Mouse (Mus musculus) megakaryocyte, embryonic 14.5 days (primary cell): ENCODE results near the gene Gm15319. TPM values are rescaled to one million over a fixed set of nuclear protein-coding genes. Genes with fewer than 3 reads are reported as not detected.
"Not testable (repeated sequence)": the region's sequence is repeated elsewhere in the genome, so short reads cannot be mapped to it uniquely, and the experiment has no call there.

ENCODE experiments used
- H3K27me3 ChIP-seq: replicated peaks from 2 replicates; pipeline ENCODE3; 2012; ENCODE audit warnings: inconsistent platforms
- H3K36me3 ChIP-seq: replicated peaks from 2 replicates; pipeline ENCODE3; 2012; ENCODE audit warnings: low read length, inconsistent platforms, mixed read lengths
- H3K4me1 ChIP-seq: 2 replicates; pipeline ENCODE4 v1.6.1; 2012; ENCODE audit warnings: inconsistent platforms
- H3K4me3 ChIP-seq: replicated peaks from 2 replicates; pipeline ENCODE3; 2012; ENCODE audit warnings: moderate library complexity, mild to moderate bottlenecking, inconsistent platforms
- H3K9me3 ChIP-seq: 2 replicates; pipeline ENCODE4 v1.6.1; 2012; ENCODE audit warnings: inconsistent platforms
- polyA plus RNA-seq: library from polyadenylated mRNA; stranded (reverse); fragments of >175 nt; gene quantifications from 2 replicates; pipeline ENCODE4 v1.2.3, GENCODE M21; 2012; ENCODE audit warnings: low replicate concordance; ENCODE audit not compliant: insufficient read depth

Gene Gm15319
- polyA plus RNA-seq, 1 experiment: not detected

- H3K4me3 ChIP-seq, H3K27me3 ChIP-seq, H3K9me3 ChIP-seq, H3K36me3 ChIP-seq, H3K4me1 ChIP-seq: not testable (repeated sequence)
Observed at GRCm38 (mm10) chr8:20375698-20376097, 12.7 kb upstream of the Gm15319 start.

- not testable (repeated sequence) for H3K36me3 ChIP-seq, H3K27me3 ChIP-seq, H3K4me1 ChIP-seq, H3K9me3 ChIP-seq, H3K4me3 ChIP-seq
Observed at GRCm38 (mm10) chr8:20356386-20356785, 6.6 kb downstream of the Gm15319 start.

GRCm38 (mm10) chr8:20353579-20353978 is 9.4 kb downstream of the Gm15319 start:
- H3K4me1 ChIP-seq, H3K9me3 ChIP-seq, H3K27me3 ChIP-seq, H3K36me3 ChIP-seq, H3K4me3 ChIP-seq: not testable (repeated sequence)

- H3K27me3 ChIP-seq, H3K4me1 ChIP-seq, H3K4me3 ChIP-seq, H3K9me3 ChIP-seq, H3K36me3 ChIP-seq: not testable (repeated sequence)
Observed at GRCm38 (mm10) chr8:20302759-20303158, 60.3 kb downstream of the Gm15319 start.

GRCm38 (mm10) chr8:20300042-20300441 is 63.0 kb downstream of the Gm15319 start:
- not testable (repeated sequence) for H3K36me3 ChIP-seq

GRCm38 (mm10) chr8:20297939-20298505 is 65.0 kb downstream of the Gm15319 start:
- H3K27me3 ChIP-seq, H3K36me3 ChIP-seq, H3K4me1 ChIP-seq, H3K4me3 ChIP-seq, H3K9me3 ChIP-seq: not testable (repeated sequence)

More at GRCm38 (mm10) chr8:20300042-20300441, 63.0 kb downstream of the Gm15319 start:
- H3K27me3 ChIP-seq, H3K9me3 ChIP-seq, H3K4me3 ChIP-seq, H3K4me1 ChIP-seq: not testable (repeated sequence)

DNA sequence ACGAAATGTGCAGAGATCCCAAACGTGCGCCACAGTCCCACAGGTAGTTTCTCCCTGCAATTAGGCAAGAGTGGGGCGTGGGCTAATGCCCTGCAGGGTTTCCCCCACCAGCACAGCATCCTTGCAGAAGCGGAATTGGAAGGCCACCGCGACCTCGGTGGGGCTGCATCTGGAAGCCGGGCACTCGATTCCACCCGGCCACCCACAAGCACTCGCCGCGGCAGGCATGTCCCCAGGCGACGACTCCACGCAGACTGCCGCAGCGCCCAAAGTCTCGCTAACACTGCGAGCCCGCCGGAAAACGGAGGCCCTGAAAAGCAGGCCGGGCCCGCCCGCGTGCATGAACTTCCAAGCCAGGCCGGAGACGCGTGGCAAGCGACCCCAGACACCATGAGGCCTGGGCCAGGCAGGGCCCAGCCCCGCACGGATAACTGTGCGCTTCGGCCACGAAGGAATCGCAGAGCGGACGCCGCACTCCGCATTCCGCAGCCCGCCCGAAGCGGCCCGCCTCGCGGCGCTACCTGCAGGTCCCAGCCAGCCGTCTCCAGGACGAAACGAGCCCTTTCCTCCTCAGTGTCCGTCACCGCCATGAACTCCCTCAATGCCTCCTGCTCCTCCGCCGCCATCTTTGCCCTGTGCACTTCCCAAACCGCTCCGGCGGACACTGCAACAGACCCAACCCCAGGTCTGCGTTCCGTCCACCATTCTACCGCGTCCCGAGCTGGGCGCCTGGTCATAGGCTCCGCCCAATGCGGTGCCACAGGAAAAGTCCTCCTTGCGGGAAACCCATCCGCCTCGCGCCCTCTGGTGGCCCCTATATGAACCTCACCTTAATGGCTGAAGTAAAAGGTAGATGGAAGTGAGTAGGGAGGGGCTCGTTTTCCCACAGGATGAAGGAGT is 66.0 kb downstream of the Gm15319 start:
- H3K27me3 ChIP-seq, H3K36me3 ChIP-seq, H3K4me1 ChIP-seq, H3K9me3 ChIP-seq: not testable (repeated sequence)
- peak overlapping the region; percentile 91 for H3K4me3 ChIP-seq

- not testable (repeated sequence) for H3K4me1 ChIP-seq, H3K4me3 ChIP-seq, H3K36me3 ChIP-seq, H3K27me3 ChIP-seq, H3K9me3 ChIP-seq
Observed at GRCm38 (mm10) chr8:20295881-20296280, 67.1 kb downstream of the Gm15319 start.

- H3K27me3 ChIP-seq, H3K4me3 ChIP-seq, H3K36me3 ChIP-seq, H3K9me3 ChIP-seq, H3K4me1 ChIP-seq: not testable (repeated sequence)
Observed at GRCm38 (mm10) chr8:20294826-20295225, 68.2 kb downstream of the Gm15319 start.

DNA sequence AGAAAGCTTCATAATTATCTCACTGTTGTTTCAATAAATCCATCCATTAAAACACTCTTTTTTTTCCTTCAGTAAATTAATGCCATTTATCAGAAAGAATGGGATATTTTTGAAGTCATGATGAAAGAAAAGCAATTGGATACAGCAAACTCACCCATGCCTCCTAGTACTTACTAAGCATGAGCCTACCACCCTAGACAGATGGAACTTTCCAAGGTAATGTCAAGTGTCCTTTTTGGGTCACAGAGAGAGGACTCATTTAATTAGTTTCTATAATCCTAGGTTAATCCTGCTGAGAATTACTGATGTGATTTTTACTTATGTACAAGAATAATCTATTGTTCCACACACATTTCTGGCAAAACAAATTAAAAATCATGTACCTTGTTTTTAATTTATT is 69.0 kb downstream of the Gm15319 start:
- H3K4me1 ChIP-seq, H3K36me3 ChIP-seq, H3K27me3 ChIP-seq, H3K9me3 ChIP-seq, H3K4me3 ChIP-seq: not testable (repeated sequence)

DNA sequence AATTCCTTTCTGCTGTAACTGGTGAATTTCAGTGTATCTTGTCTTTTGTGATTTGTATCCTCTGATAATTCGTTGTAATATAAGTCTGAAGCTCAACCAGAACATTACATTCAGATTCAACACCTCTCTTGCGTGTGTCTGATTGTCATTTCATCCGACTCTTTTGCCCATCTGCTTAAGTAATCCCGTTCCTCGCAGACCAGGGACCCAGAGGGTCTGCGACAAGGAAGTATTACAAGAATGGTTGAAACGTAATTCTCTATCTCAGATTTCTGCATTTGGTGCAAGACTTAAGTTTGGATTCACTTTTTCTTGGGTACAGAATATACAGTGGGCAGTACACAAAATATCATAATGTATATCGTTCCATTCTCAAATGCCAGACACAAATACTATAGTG is 73.0 kb downstream of the Gm15319 start:
- H3K9me3 ChIP-seq, H3K4me3 ChIP-seq, H3K4me1 ChIP-seq, H3K27me3 ChIP-seq, H3K36me3 ChIP-seq: not testable (repeated sequence)

- H3K4me3 ChIP-seq, H3K27me3 ChIP-seq, H3K9me3 ChIP-seq, H3K4me1 ChIP-seq, H3K36me3 ChIP-seq: not testable (repeated sequence)
Observed at GRCm38 (mm10) chr8:20288878-20289277, 74.1 kb downstream of the Gm15319 start.

- not testable (repeated sequence) for H3K9me3 ChIP-seq, H3K4me1 ChIP-seq, H3K36me3 ChIP-seq, H3K4me3 ChIP-seq, H3K27me3 ChIP-seq
Observed at GRCm38 (mm10) chr8:20287706-20288105, 75.3 kb downstream of the Gm15319 start.
